Mouse (Mus musculus) neural tube, embryonic 13.5 days (tissue): ENCODE data around the gene Mrgpra1. TPM values are rescaled to one million over a fixed set of nuclear protein-coding genes. Genes with fewer than 3 reads are reported as not detected.
"Not testable (repeated sequence)": the region's sequence is repeated elsewhere in the genome, so short reads cannot be mapped to it uniquely, and the experiment has no call there.

Source experiments
- ATAC-seq: fragments of 200-750 bp; cut with Nextera tagmentation; 2 replicates; pipeline ENCODE4 v1.8.0; 2017; ENCODE audit warnings: low read depth, mild to moderate bottlenecking, moderate TSS enrichment, moderate library complexity
- H3K27ac ChIP-seq: fragments of 300-500 bp; sonication (generic); replicated peaks from 2 replicates; pipeline ENCODE4 v1.5.1; 2015; ENCODE audit warnings: moderate library complexity, mild to moderate bottlenecking, inconsistent platforms
- H3K27me3 ChIP-seq: fragments of 300-500 bp; sonication (generic); 2 replicates; pipeline ENCODE4 v1.6.1; 2015; ENCODE audit warnings: mild to moderate bottlenecking, inconsistent platforms
- H3K36me3 ChIP-seq: fragments of 300-500 bp; sonication (generic); 2 replicates; pipeline ENCODE4 v1.6.1; 2015; ENCODE audit warnings: mild to moderate bottlenecking, inconsistent platforms
- H3K4me1 ChIP-seq: fragments of 300-500 bp; sonication (generic); replicated peaks from 2 replicates; pipeline ENCODE4 v1.6.1; 2015; ENCODE audit warnings: inconsistent platforms
- H3K4me2 ChIP-seq: fragments of 300-500 bp; sonication (generic); 2 replicates; pipeline ENCODE4 v1.6.1; 2015; ENCODE audit warnings: inconsistent platforms, mild to moderate bottlenecking, moderate library complexity
- H3K4me3 ChIP-seq: fragments of 300-500 bp; sonication (generic); 2 replicates; pipeline ENCODE4 v1.5.1; 2015; ENCODE audit warnings: mild to moderate bottlenecking, inconsistent platforms
- H3K9ac ChIP-seq: fragments of 300-500 bp; sonication (generic); 2 replicates; pipeline ENCODE4 v1.6.1; 2015; ENCODE audit warnings: moderate library complexity, mild to moderate bottlenecking, inconsistent platforms
- H3K9me3 ChIP-seq: fragments of 300-500 bp; sonication (generic); 2 replicates; pipeline ENCODE4 v1.6.1; 2016; ENCODE audit warnings: inconsistent platforms
- WGBS: fragments of 180-500 bp; shearing (Covaris S2); methylation state at CpG from one replicate; pipeline ENCODE4 v1.1.7; 2015; 5-methylcytosine and 5-hydroxymethylcytosine counted together
- polyA plus RNA-seq: library from polyadenylated mRNA; unstranded; fragments of >200 nt; fragmentation: Nextera tagmentation; extraction: Ambion mirVana; gene quantifications from 2 replicates; pipeline ENCODE4 v1.2.1, GENCODE M21; 2015

The Mrgpra1 gene
- polyA plus RNA-seq: 0.24 TPM in 1 of 2 replicates, not detected in the other

DNA sequence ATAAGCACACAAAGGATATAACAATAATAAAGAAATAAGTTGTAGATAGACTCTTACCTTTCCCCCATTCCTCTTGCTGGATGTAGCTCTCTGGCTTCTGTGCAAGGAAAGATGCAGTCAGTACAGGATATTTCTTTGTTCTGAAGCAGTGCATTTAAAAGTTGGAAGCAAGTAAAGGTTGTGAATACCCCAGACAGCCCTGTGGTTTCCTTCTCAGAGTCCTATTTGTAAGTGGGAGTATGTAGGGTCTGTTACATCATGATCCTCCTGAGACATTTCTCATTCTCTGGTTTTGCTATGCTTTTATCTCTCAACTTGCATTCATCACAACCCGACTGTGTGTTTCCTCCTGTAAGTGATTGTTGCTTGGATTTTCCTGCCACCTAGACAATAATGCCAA is at the start of gene Mrgpra1:
Gene Mrgpra1, minus strand, starts transcription at position 101 of the 400 bp plus-strand sequence.
- Histone ChIP-seq H3K27me3 (no peaks in the 10 kb centered on the region), H3K4me3 (no peak within 1 kb of the TSS), H3K27ac (no peak within 1 kb of the TSS), H3K4me1 (no peaks in the 10 kb centered on the region), H3K36me3 (no peaks in the 10 kb centered on the region), H3K4me2 (no peak within 1 kb of the TSS), H3K9ac (no peak within 1 kb of the TSS), H3K9me3 (peaks cover 36% of the 10 kb centered on the region)
- 81% methylated on average over 1 of the region's 1 CpGs for WGBS
- no peak for ATAC-seq

- H3K27ac ChIP-seq: no peak overlapping the region
- H3K4me3 ChIP-seq: no peak overlapping the region
- H3K36me3 ChIP-seq: no peaks in the 10 kb centered on the region
- H3K9ac ChIP-seq: no peak overlapping the region
- ATAC-seq: no peak
- H3K4me1 ChIP-seq: no peaks in the 10 kb centered on the region
- H3K27me3 ChIP-seq: no peaks in the 10 kb centered on the region
- peaks cover 32% of the 10 kb centered on the region for H3K9me3 ChIP-seq
- H3K4me2 ChIP-seq: no peak overlapping the region
These were observed 47.1 kb upstream of the Mrgpra1 start for GRCm38 (mm10) chr7:47401125-47401524.

GRCm38 (mm10) chr7:47348421-47348820 is 5.6 kb downstream of the Mrgpra1 start:
- Histone ChIP-seq H3K36me3 (no peaks in the 10 kb centered on the region), H3K9ac (no peak overlapping the region), H3K4me3 (no peak overlapping the region), H3K4me2 (no peak overlapping the region), H3K27me3 (no peaks in the 10 kb centered on the region), H3K4me1 (no peaks in the 10 kb centered on the region), H3K27ac (no peak overlapping the region), H3K9me3 (peaks cover 28% of the 10 kb centered on the region)
- ATAC-seq: no peak
- WGBS: 82% methylated on average over 3 of the region's 3 CpGs

DNA sequence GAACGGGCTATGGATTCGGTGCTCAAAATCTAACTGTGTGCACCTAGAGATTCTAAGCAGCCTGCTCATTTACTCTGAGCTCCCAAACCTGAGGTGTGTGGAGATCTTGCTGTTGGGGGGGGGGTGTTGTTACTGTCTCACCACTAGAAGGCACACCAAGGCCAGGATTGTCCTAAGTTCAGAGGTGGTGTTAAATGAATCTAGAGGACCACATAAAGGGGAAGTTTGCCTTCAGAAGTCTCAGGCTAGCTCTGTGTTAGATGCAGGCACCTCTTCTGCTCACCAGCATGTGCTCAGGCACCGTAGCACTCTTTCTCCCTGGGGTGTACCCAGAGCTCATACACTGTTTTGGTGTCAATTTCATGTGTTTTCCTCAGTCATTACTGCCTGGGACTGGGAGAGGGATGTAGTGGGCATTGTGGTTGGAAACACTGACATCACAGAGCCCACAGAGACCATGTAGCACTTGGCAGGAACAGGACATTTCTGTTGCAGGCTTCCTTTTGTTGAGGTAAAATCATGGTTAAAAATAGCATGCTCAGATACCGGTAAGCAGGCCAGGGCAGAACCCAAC is 8.0 kb downstream of the Mrgpra1 start:
- Histone ChIP-seq H3K36me3 (no peaks in the 10 kb centered on the region), H3K27ac (no peak overlapping the region), H3K4me3 (no peak overlapping the region), H3K27me3 (no peaks in the 10 kb centered on the region), H3K9ac (no peak overlapping the region), H3K4me2 (no peak overlapping the region), H3K9me3 (peaks cover 38% of the 10 kb centered on the region), H3K4me1 (no peaks in the 10 kb centered on the region)
- ATAC-seq: no peak
- 88% methylated on average over 4 of the region's 4 CpGs for WGBS

DNA sequence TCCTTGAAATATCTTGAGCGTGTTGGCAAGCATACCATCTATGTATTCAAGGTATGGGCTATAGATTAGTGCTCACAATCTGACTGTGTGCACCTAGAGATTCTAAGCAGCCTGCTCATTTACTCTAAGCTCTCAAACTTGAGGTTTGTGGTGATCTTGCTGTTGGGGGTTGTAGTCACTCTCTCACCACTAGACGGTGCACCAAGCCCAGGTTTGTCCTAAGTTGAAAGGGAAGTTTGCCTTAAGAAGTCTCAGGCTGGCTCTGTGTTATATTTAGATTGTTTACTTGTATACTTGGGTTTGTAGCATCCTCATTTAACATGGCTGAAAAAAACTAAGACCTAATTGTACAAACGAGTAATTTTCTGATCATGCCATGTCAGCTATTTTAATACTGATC is 12.2 kb downstream of the Mrgpra1 start:
- H3K27ac ChIP-seq, ATAC-seq, H3K4me2 ChIP-seq, H3K4me1 ChIP-seq, H3K27me3 ChIP-seq, H3K4me3 ChIP-seq, H3K9ac ChIP-seq, H3K36me3 ChIP-seq: not testable (repeated sequence)
- WGBS: 83% methylated on average over 3 of the region's 3 CpGs
- peaks cover 27% of the 10 kb centered on the region for H3K9me3 ChIP-seq

DNA sequence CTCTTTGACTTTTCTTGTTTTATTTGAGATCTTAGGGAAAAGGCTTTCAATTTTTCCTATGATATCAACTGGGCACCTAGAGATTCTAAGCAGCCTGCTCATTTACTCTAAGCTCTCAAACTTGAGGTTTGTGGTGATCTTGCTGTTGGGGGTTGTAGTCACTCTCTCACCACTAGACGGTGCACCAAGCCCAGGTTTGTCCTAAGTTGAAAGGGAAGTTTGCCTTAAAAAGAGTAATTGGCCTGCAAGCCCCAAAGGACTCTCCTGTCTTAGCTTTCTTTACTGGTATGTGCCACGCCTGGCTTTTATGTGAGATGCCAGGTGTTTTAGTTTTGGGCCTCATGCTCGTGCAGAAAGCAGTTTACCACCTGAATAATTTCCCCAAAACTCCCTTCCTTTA is 12.7 kb downstream of the Mrgpra1 start:
- H3K4me1 ChIP-seq, H3K27ac ChIP-seq, H3K4me2 ChIP-seq, H3K27me3 ChIP-seq, H3K36me3 ChIP-seq, H3K9ac ChIP-seq, ATAC-seq, H3K4me3 ChIP-seq: not testable (repeated sequence)
- WGBS: 62% methylated on average over 3 of the region's 3 CpGs
- H3K9me3 ChIP-seq: peaks cover 27% of the 10 kb centered on the region

DNA sequence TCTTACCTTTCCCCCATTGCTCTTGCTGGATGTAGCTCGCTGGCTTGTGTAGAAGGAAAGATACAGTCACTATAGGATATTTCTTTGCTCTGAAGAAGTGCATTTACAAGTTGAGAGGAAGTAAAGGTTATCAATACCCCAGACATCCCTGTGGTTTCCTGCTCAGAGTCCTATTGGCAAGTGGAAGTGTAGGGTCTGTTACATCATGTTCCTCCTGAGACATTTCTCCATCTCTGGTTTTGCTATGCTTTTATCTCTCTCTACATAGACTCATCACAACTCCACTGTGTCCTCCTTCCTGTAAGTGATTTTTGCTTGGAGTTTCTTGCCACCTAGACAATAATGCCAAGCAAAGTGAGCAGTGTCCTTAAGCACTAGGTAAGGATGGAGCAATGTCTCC is 35.7 kb downstream of the Mrgpra1 start:
- Histone ChIP-seq H3K9me3 (peaks cover 35% of the 10 kb centered on the region), H3K4me3 (no peak overlapping the region), H3K36me3 (no peaks in the 10 kb centered on the region), H3K27me3 (no peaks in the 10 kb centered on the region), H3K4me2 (no peak overlapping the region), H3K9ac (no peak overlapping the region), H3K4me1 (no peaks in the 10 kb centered on the region), H3K27ac (no peak overlapping the region)
- ATAC-seq: no peak
- WGBS: 48% methylated on average over 1 of the region's 1 CpGs

- no peak for ATAC-seq
These were observed 41.8 kb downstream of the Mrgpra1 start for GRCm38 (mm10) chr7:47312289-47312688.

DNA sequence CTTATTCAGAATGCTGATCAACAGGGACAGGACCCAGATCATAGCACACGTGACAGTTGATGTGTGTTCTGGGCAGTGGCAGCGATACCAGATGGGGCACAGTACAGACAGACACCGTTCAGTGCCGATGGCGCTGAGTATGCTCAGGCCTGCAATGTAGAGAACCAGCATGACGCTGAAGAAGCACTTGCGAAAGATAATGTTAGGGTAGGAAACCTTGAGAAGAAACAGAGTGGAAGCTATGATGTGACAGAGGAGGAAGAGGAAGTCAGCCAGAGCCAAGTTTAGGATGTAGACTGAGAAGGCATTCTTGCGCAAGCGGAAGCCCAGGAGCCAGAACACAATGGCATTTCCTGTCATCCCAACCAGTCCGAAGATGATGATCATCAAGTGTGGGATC is 44.2 kb downstream of the Mrgpra1 start:
- ATAC-seq: no peak
- H3K36me3 ChIP-seq: no peaks in the 10 kb centered on the region
- H3K4me3 ChIP-seq: no peak overlapping the region
- no peak overlapping the region for H3K27ac ChIP-seq
- H3K27me3 ChIP-seq: no peaks in the 10 kb centered on the region
- no peak overlapping the region for H3K9ac ChIP-seq
- no peaks in the 10 kb centered on the region for H3K4me1 ChIP-seq
- WGBS: 89% methylated on average over 10 of the region's 10 CpGs
- peaks cover 33% of the 10 kb centered on the region for H3K9me3 ChIP-seq
- H3K4me2 ChIP-seq: no peak overlapping the region

More at GRCm38 (mm10) chr7:47312289-47312688, 41.8 kb downstream of the Mrgpra1 start:
- Histone ChIP-seq H3K27ac (no peak overlapping the region), H3K4me3 (no peak overlapping the region), H3K9me3 (peaks cover 34% of the 10 kb centered on the region), H3K27me3 (no peaks in the 10 kb centered on the region), H3K9ac (no peak overlapping the region), H3K4me1 (no peaks in the 10 kb centered on the region), H3K36me3 (no peaks in the 10 kb centered on the region), H3K4me2 (no peak overlapping the region)
- 38% methylated on average over 4 of the region's 4 CpGs for WGBS

DNA sequence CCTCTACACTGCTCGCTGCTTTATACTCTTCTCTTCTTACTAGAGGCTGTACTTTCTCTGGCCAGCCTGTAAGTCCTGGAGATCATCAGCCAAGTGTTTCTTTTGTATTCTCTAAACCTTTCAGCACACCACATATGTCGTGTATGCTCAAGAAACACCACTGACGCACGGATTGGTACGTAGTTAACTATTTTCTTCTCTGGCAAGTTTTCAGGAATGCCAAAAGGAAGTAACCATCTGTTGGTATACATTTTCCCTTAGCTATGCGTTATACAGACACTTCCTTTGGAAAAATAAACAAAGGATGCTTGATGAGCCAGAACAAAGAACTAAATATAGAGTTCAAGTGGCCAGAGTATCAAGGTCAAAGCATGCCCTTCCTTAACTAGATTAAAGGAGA is 49.4 kb downstream of the Mrgpra1 start:
- ATAC-seq, H3K4me2 ChIP-seq, H3K36me3 ChIP-seq, H3K27ac ChIP-seq, H3K9ac ChIP-seq, H3K4me3 ChIP-seq, H3K27me3 ChIP-seq, H3K4me1 ChIP-seq: not testable (repeated sequence)
- peaks cover 22% of the 10 kb centered on the region for H3K9me3 ChIP-seq
- WGBS: 93% methylated on average over 5 of the region's 6 CpGs

- H3K9ac ChIP-seq, H3K27ac ChIP-seq, H3K27me3 ChIP-seq, ATAC-seq, H3K4me2 ChIP-seq, H3K36me3 ChIP-seq, H3K4me1 ChIP-seq, H3K4me3 ChIP-seq: not testable (repeated sequence)
- H3K9me3 ChIP-seq: peaks cover 22% of the 10 kb centered on the region
These were observed 54.4 kb downstream of the Mrgpra1 start for GRCm38 (mm10) chr7:47299612-47300011.
